Mouse (Mus musculus) heart, postnatal 0 days (tissue): ENCODE measurements around the gene Morn1. TPM values are rescaled to one million over a fixed set of nuclear protein-coding genes. Genes with fewer than 3 reads are reported as not detected.

ENCODE experiments used
- ATAC-seq: fragments of 200-750 bp; cut with Nextera tagmentation; 2 replicates; pipeline ENCODE4 v1.8.0; 2017; ENCODE audit warnings: low read depth, moderate number of reproducible peaks, moderate library complexity; ENCODE audit not compliant: insufficient read depth
- DNase-seq: peaks from one replicate; pipeline ENCODE4 v3.0.0-alpha.2; 2016; ENCODE audit warnings: low spot score
- H3K27ac ChIP-seq: fragments of 300-500 bp; sonication (generic); 2 replicates; pipeline ENCODE4 v1.5.1; 2014; ENCODE audit warnings: low read depth, mild to moderate bottlenecking
- H3K27me3 ChIP-seq: fragments of 300-500 bp; sonication (generic); 2 replicates; pipeline ENCODE4 v1.6.1; 2014; ENCODE audit warnings: low read length, mixed read lengths; ENCODE audit not compliant: control insufficient read depth, insufficient read depth
- H3K36me3 ChIP-seq: fragments of 300-500 bp; sonication (generic); replicated peaks from 2 replicates; pipeline ENCODE4 v1.6.1; 2014; ENCODE audit warnings: low read length, mixed read lengths; ENCODE audit not compliant: control insufficient read depth, insufficient read depth
- H3K4me1 ChIP-seq: fragments of 300-500 bp; sonication (generic); 2 replicates; pipeline ENCODE4 v1.6.1; 2014; ENCODE audit warnings: antibody characterized with exemption; ENCODE audit not compliant: control insufficient read depth, insufficient read depth
- H3K4me2 ChIP-seq: fragments of 300-500 bp; sonication (generic); 2 replicates; pipeline ENCODE4 v1.6.1; 2014; ENCODE audit warnings: low read depth, mild to moderate bottlenecking, low read length, moderate library complexity
- H3K4me3 ChIP-seq: fragments of 300-500 bp; sonication (generic); 2 replicates; pipeline ENCODE4 v1.5.1; 2014; ENCODE audit warnings: low read depth, low read length
- H3K9ac ChIP-seq: fragments of 300-500 bp; sonication (generic); replicated peaks from 2 replicates; pipeline ENCODE4 v1.6.1; 2014; ENCODE audit warnings: low read depth, low read length, mixed read lengths
- H3K9me3 ChIP-seq: fragments of 300-500 bp; sonication (generic); replicated peaks from 2 replicates; pipeline ENCODE4 v1.6.1; 2016; ENCODE audit warnings: low read length; ENCODE audit not compliant: control insufficient read depth
- CTCF ChIP-seq: IDR thresholded peaks from 2 replicates; pipeline ENCODE4 v1.5.1; 2016; ENCODE audit warnings: antibody characterized with exemption, control low read depth, low read depth
- EP300 ChIP-seq: IDR thresholded peaks from 2 replicates; pipeline ENCODE4 v1.6.1; 2016; ENCODE audit warnings: antibody characterized with exemption, low read depth
- WGBS: fragments of 180-500 bp; shearing (Covaris S2); extraction: QIAGEN DNeasy Blood & Tissue Kit; methylation state at CpG from one replicate; pipeline ENCODE4 v1.1.7; 2014; 5-methylcytosine and 5-hydroxymethylcytosine counted together
- polyA plus RNA-seq: library from polyadenylated mRNA; unstranded; fragments of >200 nt; fragmentation: Nextera tagmentation; extraction: Ambion mirVana; gene quantifications from 2 replicates; pipeline ENCODE4 v1.2.1, GENCODE M21; 2015
- total RNA-seq: library from RNA; depleted of rRNA; stranded (reverse); fragments of >200 nt; gene quantifications from 2 replicates; pipeline ENCODE4 v1.2.3, GENCODE M21; 2014; ENCODE audit warnings: low replicate concordance

Gene Morn1
- total and polyA plus RNA-seq, 2 experiments from 2014 or later: 2.4 TPM; not detected in 1

- no peak for DNase-seq
Measured at GRCm38 (mm10) chr4:155162433-155163319, 76.3 kb downstream of the Morn1 start.

GRCm38 (mm10) chr4:155163320-155163651 lies 76.9 kb downstream of the Morn1 start:
- no peaks in the 10 kb centered on the region for H3K27me3 ChIP-seq
- TF ChIP-seq EP300 (no peak), CTCF (no peak)
- H3K4me1 ChIP-seq: peaks cover 54% of the 10 kb centered on the region
- no peak overlapping the region for H3K4me2 ChIP-seq
- no peaks in the 10 kb centered on the region for H3K9me3 ChIP-seq
- no peak overlapping the region for H3K4me3 ChIP-seq
- H3K27ac ChIP-seq: peak overlapping the region; percentile 76
- ATAC-seq (no peak), DNase-seq (no peak)
- H3K9ac ChIP-seq: no peak overlapping the region
- peaks cover 18% of the 10 kb centered on the region for H3K36me3 ChIP-seq
- WGBS: 30% methylated on average over 4 of the region's 4 CpGs

More at GRCm38 (mm10) chr4:155162433-155163319, 76.3 kb downstream of the Morn1 start:
- Histone ChIP-seq H3K9me3 (no peaks in the 10 kb centered on the region), H3K27me3 (no peaks in the 10 kb centered on the region), H3K4me1 (peaks cover 54% of the 10 kb centered on the region), H3K9ac (no peak overlapping the region), H3K4me2 (no peak overlapping the region), H3K27ac (peak overlapping the region; percentile 5; the same call in 1 of the 2 replicates), H3K36me3 (peaks cover 24% of the 10 kb centered on the region), H3K4me3 (no peak overlapping the region)
- ATAC-seq: no peak
- TF ChIP-seq EP300: no peak
- no peak for TF ChIP-seq CTCF
- WGBS: 61% methylated on average over 7 of the region's 7 CpGs

GRCm38 (mm10) chr4:155163685-155164084 lies 77.3 kb downstream of the Morn1 start:
- no peak for ATAC-seq
- H3K9ac ChIP-seq: no peak overlapping the region

GRCm38 (mm10) chr4:155164550-155164949 lies 78.2 kb downstream of the Morn1 start:
- Histone ChIP-seq H3K36me3 (peaks cover 6% of the 10 kb centered on the region), H3K27ac (peak overlapping the region; percentile 76), H3K4me1 (peaks cover 61% of the 10 kb centered on the region), H3K27me3 (no peaks in the 10 kb centered on the region), H3K9me3 (no peaks in the 10 kb centered on the region), H3K4me3 (no peak overlapping the region), H3K4me2 (no peak overlapping the region), H3K9ac (no peak overlapping the region)
- TF ChIP-seq CTCF (no peak), EP300 (peak; percentile 90)
- ATAC-seq (peak; percentile 86), DNase-seq (peak; percentile 91)
- WGBS: 18% methylated on average over 6 of the region's 6 CpGs

More at GRCm38 (mm10) chr4:155163685-155164084, 77.3 kb downstream of the Morn1 start:
- Histone ChIP-seq H3K27me3 (no peaks in the 10 kb centered on the region), H3K9me3 (no peaks in the 10 kb centered on the region), H3K27ac (peak overlapping the region; percentile 76), H3K36me3 (peaks cover 14% of the 10 kb centered on the region), H3K4me1 (peaks cover 54% of the 10 kb centered on the region), H3K4me3 (no peak overlapping the region), H3K4me2 (no peak overlapping the region)
- WGBS: 65% methylated on average over 8 of the region's 8 CpGs
- DNase-seq: no peak
- TF ChIP-seq EP300 (no peak), CTCF (no peak)

GRCm38 (mm10) chr4:155165861-155166260 lies 79.5 kb downstream of the Morn1 start:
- H3K4me3 ChIP-seq: no peak overlapping the region
- no peak overlapping the region for H3K4me2 ChIP-seq
- ATAC-seq (no peak), DNase-seq (no peak)
- no peaks in the 10 kb centered on the region for H3K36me3 ChIP-seq
- H3K27me3 ChIP-seq: no peaks in the 10 kb centered on the region
- TF ChIP-seq EP300: no peak
- no peak for TF ChIP-seq CTCF
- peaks cover 73% of the 10 kb centered on the region for H3K4me1 ChIP-seq
- H3K9me3 ChIP-seq: no peaks in the 10 kb centered on the region
- H3K9ac ChIP-seq: no peak overlapping the region
- no peak overlapping the region for H3K27ac ChIP-seq

GRCm38 (mm10) chr4:155168835-155169252 lies 82.5 kb downstream of the Morn1 start:
- H3K27ac ChIP-seq: no peak overlapping the region
- H3K9me3 ChIP-seq: no peaks in the 10 kb centered on the region
- DNase-seq: no peak
- H3K4me3 ChIP-seq: no peak overlapping the region
- peaks cover 73% of the 10 kb centered on the region for H3K4me1 ChIP-seq
- no peaks in the 10 kb centered on the region for H3K36me3 ChIP-seq
- TF ChIP-seq EP300 (no peak), CTCF (no peak)
- H3K9ac ChIP-seq: no peak overlapping the region
- WGBS: 83% methylated on average over 8 of the region's 8 CpGs
- no peaks in the 10 kb centered on the region for H3K27me3 ChIP-seq
- H3K4me2 ChIP-seq: no peak overlapping the region
- ATAC-seq: no peak
